Mouse (Mus musculus): ENCODE data around the gene Olfr354.

Gene Olfr354

DNA sequence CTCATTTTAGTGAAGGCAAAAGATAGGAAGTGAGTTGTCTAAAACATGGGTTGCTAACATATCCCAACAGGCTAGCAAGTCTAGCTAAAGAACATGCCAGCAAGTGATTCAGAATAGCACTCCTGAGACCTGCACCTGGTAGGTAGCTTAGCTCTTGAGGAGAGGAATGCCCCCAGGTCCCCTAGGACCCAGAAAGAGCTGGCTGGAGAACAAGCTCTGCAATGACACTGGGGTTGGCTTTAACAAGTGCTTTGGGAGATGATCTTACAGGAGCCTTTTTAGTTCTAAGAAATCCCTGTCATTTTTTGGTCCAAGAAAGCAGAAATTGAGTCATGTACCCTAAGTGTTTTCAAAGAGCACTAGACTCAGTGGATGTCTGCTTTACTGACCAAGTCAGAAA lies at the start of gene Olfr354:
TSS of gene Olfr354 (plus strand) at position 301 of the 400 bp plus-strand sequence.
- no peak for DNase-seq (ENCODE audit: low read depth, low spot score)

DNA sequence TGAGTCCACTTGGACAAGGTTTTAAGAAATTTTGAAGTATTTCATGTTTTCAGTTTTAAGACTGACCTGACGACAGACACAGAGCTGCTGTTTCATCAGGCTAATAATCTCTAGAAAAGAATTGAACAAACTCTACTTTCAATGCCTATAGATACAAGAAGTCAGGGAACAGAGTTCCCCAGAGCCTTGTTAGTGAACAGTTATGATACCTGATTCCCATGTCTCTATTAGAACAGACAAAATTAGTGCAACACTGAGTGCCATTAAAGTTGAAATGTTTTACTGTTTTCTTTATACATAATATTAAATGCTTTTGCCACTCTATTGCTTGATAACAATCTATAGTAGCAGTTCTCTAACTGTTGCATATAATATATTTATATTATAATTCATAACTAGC lies 42.9 kb upstream of the Olfr354 start, which contains the start of gene Olfr351:
TSS of gene Olfr351 (minus strand) at position 101 of the 400 bp plus-strand sequence.
- no peak for DNase-seq (ENCODE audit: low read depth, low spot score)

DNA sequence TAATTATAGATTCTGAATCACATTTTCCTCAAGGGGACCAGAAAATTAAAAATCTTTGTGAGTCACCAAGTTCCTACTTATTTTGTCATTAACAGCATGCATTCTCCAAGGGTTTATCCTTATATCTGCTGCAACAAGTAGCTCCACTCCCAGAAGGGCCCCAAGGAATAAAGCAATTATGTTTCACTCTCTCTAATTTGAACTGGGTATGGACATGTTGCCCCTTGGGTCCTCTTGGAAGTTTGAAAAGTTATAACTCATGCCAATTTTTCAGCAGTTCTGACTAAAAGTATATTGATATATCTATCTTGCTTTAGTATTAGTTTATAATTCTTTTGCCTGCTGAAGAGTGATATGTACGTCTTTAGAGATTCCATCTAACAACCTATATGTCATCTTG lies 37.3 kb upstream of the Olfr354 start, which contains the start of gene Olfr352:
TSS of gene Olfr352 (plus strand) at position 301 of the 400 bp plus-strand sequence.
- DNase-seq (ENCODE audit: low read depth, low spot score), result no peak

DNA sequence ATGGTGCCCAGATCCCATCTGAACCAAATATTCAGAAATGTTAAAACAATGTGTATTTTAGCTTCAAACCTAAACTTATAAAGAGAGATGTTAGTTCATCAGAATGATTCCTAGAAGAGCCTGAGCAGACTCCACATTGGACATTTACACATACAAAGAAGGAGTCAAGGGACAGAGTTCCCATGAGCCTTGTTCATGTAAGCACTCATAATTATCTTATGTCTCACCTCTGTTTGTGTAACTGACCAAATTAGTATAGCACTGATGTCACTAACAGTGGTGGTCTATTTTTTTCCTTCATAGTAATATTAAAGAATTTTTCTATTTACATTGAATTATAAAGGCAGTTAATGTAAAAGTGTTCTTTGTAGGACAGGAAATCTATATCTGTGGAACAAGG lies 12.6 kb upstream of the Olfr354 start, which contains the start of gene Olfr353:
TSS of gene Olfr353 (minus strand) at position 101 of the 400 bp plus-strand sequence.
- no peak for DNase-seq (ENCODE audit: low read depth, low spot score)

DNA sequence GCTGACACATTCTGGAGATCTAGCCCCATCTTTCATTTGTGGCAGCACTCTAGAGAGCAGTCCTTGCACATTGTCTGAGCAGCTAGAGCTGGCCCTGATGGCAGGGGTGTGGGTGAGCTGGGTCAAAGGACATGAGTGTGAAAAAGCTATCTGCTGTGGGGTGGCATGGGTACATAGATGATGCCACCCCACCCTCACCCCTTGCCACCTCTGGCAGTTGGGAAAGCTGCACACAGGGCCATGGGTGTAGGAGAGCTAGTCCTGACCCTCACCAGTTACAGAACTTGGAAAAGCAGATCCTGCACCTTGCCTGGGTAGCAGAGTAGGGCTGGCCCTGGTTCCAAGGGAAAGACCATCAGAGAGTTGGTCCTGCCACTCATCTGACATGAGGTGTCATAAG lies 8.4 kb upstream of the Olfr354 start:
- no peak for DNase-seq (ENCODE audit: low read depth, low spot score)

DNA sequence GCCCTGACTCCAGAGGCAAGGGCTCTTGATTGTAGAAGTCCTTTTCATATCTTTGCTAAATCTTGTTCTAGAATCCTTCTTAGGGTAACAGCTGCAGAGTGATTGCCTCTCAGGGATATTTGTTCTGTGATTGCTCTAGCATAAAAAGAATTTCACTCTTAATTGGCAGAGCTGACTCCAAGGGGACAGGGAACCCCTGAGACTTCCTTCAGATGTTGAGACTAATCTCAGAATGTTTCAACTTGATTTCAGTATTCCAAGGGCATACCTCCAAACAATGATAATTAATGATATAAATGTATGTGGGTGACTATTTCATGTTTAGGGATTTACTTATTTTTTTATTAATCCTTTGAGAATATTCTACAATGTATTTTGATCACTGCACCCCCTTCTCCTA lies 23.3 kb downstream of the Olfr354 start, which contains the start of gene Olfr355:
TSS of gene Olfr355 (minus strand) at position 101 of the 400 bp plus-strand sequence.
- DNase-seq (ENCODE audit: low read depth, low spot score), result no peak

DNA sequence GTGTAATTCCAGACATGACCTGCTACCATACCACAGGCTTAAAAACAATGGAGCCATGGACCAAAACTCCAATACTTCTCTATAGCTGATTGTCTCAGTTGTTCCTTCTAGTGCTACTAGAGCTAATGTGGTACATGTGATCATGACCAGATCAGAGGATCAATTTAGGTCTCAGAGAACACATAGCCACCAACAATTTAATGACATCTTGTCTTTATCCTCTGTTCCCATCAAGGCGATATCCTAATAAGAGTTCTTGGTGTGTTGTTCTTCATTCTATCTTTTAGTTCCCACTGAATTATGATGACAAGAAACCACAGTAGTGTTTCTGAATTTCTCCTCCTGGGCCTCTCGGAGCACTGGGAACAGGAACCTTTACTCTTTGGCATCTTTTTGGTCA lies 31.3 kb downstream of the Olfr354 start, which contains the start of gene Olfr356:
TSS of gene Olfr356 (plus strand) at position 301 of the 400 bp plus-strand sequence.
- DNase-seq (ENCODE audit: low read depth, low spot score), result no peak
